Mouse (Mus musculus) myocyte (in vitro differentiated cells): ENCODE measurements around the gene Hlx.

Experiments used
- CEBPB ChIP-seq: IDR thresholded peaks from 2 replicates; pipeline ENCODE4 v1.6.1; 2011; ENCODE audit warnings: mild to moderate bottlenecking, moderate library complexity; ENCODE audit not compliant: poor library complexity, insufficient read depth, severe bottlenecking
- E2F4 ChIP-seq: IDR thresholded peaks from one replicate; pipeline ENCODE4 v1.6.1; 2011; ENCODE audit warnings: mild to moderate bottlenecking, control low read depth, moderate library complexity; ENCODE audit not compliant: insufficient read depth
- MAX ChIP-seq: IDR thresholded peaks from one replicate; pipeline ENCODE4 v1.6.1; 2011; ENCODE audit warnings: low read depth, mild to moderate bottlenecking, control low read depth
- MYOD1 ChIP-seq, 3 experiments: IDR thresholded peaks; one replicate each; pipeline ENCODE4 v1.6.1; 2011; ENCODE audit warnings: control low read depth in 2 of 3, low read depth in 2 of 3, mild to moderate bottlenecking in 2 of 3, moderate library complexity in 1 of 3; ENCODE audit not compliant: insufficient read length in 2 of 3, control insufficient read depth in 1 of 3
- POLR2A ChIP-seq: IDR thresholded peaks from one replicate; pipeline ENCODE4 v1.6.1; 2011; ENCODE audit warnings: low read depth, mild to moderate bottlenecking, control low read depth, moderate library complexity; ENCODE audit not compliant: insufficient read length
- POLR2AphosphoS2 ChIP-seq: IDR thresholded peaks from one replicate; pipeline ENCODE4 v1.6.1; 2011; ENCODE audit warnings: low read depth, control low read depth; ENCODE audit not compliant: insufficient read length
- REST ChIP-seq: IDR thresholded peaks from one replicate; pipeline ENCODE4 v1.6.1; 2011; ENCODE audit warnings: mild to moderate bottlenecking, control low read depth, moderate library complexity; ENCODE audit not compliant: insufficient read depth, insufficient read length
- TCF12 ChIP-seq: IDR thresholded peaks from one replicate; pipeline ENCODE4 v1.6.1; 2011; ENCODE audit warnings: mild to moderate bottlenecking, control low read depth; ENCODE audit not compliant: poor library complexity, insufficient read depth, severe bottlenecking
- TCF3 ChIP-seq: IDR thresholded peaks from one replicate; pipeline ENCODE4 v1.6.1; 2011; ENCODE audit warnings: low read depth, control low read depth; ENCODE audit not compliant: insufficient read length
- USF1 ChIP-seq: IDR thresholded peaks from one replicate; pipeline ENCODE4 v1.6.1; 2011; ENCODE audit warnings: low read depth, mild to moderate bottlenecking, control low read depth, moderate library complexity

- TF ChIP-seq TCF12 = no peak
- no peak for TF ChIP-seq POLR2A
- TF ChIP-seq CEBPB = no peak
- no peak for TF ChIP-seq USF1
- TF ChIP-seq E2F4 = no peak
- TF ChIP-seq MYOD1 (IDR thresholded peaks at IDR 0.05; ENCODE audit: control insufficient read depth in 1 of 3, insufficient read length in 2 of 3, low read depth in 2 of 3) = no peak
- TF ChIP-seq MAX = no peak
- TF ChIP-seq TCF3 = no peak
- TF ChIP-seq POLR2AphosphoS2 = no peak
- no peak for TF ChIP-seq REST
Measured at GRCm38 (mm10) chr1:184725318-184725790, 7.1 kb downstream of the Hlx start.
